Mouse (Mus musculus): ENCODE results near the gene Hbq1a.

DNA sequence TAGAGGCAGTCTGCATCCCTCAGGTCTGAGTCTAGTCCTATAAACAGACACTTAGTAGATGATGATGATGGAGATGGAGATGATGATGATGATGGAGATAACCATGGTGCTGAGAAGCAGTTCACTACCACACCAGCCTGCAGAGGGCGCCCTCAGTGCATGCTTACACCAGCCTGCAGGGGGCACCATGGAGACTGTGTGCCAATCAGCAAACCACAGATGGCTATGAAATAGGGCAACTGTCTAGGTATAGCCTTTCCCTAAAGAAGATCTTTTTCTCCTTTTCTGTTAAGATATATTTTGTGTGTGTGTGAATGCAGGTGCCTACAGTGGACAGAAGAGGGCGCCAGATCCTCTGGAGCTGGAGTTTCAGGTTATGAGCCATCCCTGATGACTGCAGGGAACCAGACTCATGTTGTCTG, 42.9 kb downstream of the Hbq1a start:
- peak; percentile 69 for TF ChIP-seq CTCF (IDR thresholded peaks at IDR 0.05; ENCODE audit: borderline replicate concordance, insufficient read depth, low read depth, low read length)
- no peak for TF ChIP-seq POLR2A (IDR thresholded peaks at IDR 0.05; ENCODE audit: borderline replicate concordance, insufficient read depth, low read length)

Data from cerebellum, adult 2 months (tissue).